Mouse (Mus musculus): ENCODE results near the gene 2010003K11Rik.

- TF ChIP-seq POU5F1 (IDR thresholded peaks at IDR 0.05; ENCODE audit: borderline replicate concordance, low read length) (no peak), CTCF (conservative IDR thresholded peaks at IDR 0.05; ENCODE audit: low read length) (no peak), NANOG (IDR thresholded peaks at IDR 0.05; ENCODE audit: borderline replicate concordance, low read length) (no peak)
Measured at GRCm38 (mm10) chr19:4517483-4517882, 19.1 kb upstream of the 2010003K11Rik start.

Data from E14TG2a.4 (cell line).